Mouse (Mus musculus): Measurements from ENCODE around the gene Mphosph8. TPM values are rescaled to one million over a fixed set of nuclear protein-coding genes. Genes with fewer than 3 reads are reported as not detected.

Mphosph8 gene
- polyA plus RNA-seq (2012): 4.3 and 6.3 TPM in 2 replicates

GRCm38 (mm10) chr14:56667969-56668802 is at the start of gene Mphosph8:
TSS of gene Mphosph8 (plus strand) at chr14:56668248.

Other genes starting within 250 kb of the Mphosph8 start
- gene Cenpj, start 92.8 kb upstream of the Mphosph8 start, polyA plus RNA-seq (2012): 1.7 and 2.1 TPM in 2 replicates
- gene Parp4, start 92.6 kb upstream of the Mphosph8 start, polyA plus RNA-seq (2012): 2.3 and 2.7 TPM in 2 replicates
- gene Pspc1, start 110.1 kb downstream of the Mphosph8 start, polyA plus RNA-seq (2012): 14.4 and 15.8 TPM in 2 replicates
- 2.1 and 2.9 TPM in 2 replicates for gene Zmym5, start 143.5 kb downstream of the Mphosph8 start, polyA plus RNA-seq (2012)
- 2.8 and 4.1 TPM in 2 replicates for gene Zmym2, start 218.4 kb downstream of the Mphosph8 start, polyA plus RNA-seq (2012)